Mouse (Mus musculus) kidney, embryonic 16.5 days (tissue): ENCODE data around the gene Tctn1. TPM values are rescaled to one million over a fixed set of nuclear protein-coding genes. Genes with fewer than 3 reads are reported as not detected.

Source experiments
- ATAC-seq: fragments of 200-750 bp; cut with Nextera tagmentation; 2 replicates; pipeline ENCODE4 v1.8.0; 2017; ENCODE audit warnings: moderate TSS enrichment; ENCODE audit not compliant: low FRiP score, low TSS enrichment
- H3K27ac ChIP-seq: fragments of 300-500 bp; sonication (generic); 2 replicates; pipeline ENCODE4 v1.5.1; 2014; ENCODE audit warnings: low read length
- H3K27me3 ChIP-seq: fragments of 300-500 bp; sonication (generic); 2 replicates; pipeline ENCODE4 v1.6.1; 2014; ENCODE audit warnings: low read length, control low read depth, mixed read lengths; ENCODE audit not compliant: insufficient read depth
- H3K36me3 ChIP-seq: fragments of 300-500 bp; sonication (generic); 2 replicates; pipeline ENCODE4 v1.6.1; 2014; ENCODE audit warnings: low read length, control low read depth, mixed read lengths; ENCODE audit not compliant: insufficient read depth
- H3K4me1 ChIP-seq: fragments of 300-500 bp; sonication (generic); 2 replicates; pipeline ENCODE4 v1.6.1; 2014; ENCODE audit warnings: low read length, control low read depth, mixed read lengths; ENCODE audit not compliant: insufficient read depth
- H3K4me2 ChIP-seq: fragments of 300-500 bp; sonication (generic); replicated peaks from 2 replicates; pipeline ENCODE4 v1.6.1; 2014; ENCODE audit warnings: low read depth, low read length
- H3K4me3 ChIP-seq: fragments of 300-500 bp; sonication (generic); 2 replicates; pipeline ENCODE4 v1.5.1; 2014; ENCODE audit warnings: mild to moderate bottlenecking, low read length
- H3K9ac ChIP-seq: fragments of 300-500 bp; sonication (generic); replicated peaks from 2 replicates; pipeline ENCODE4 v1.6.1; 2014; ENCODE audit warnings: low read length
- H3K9me3 ChIP-seq: fragments of 300-500 bp; sonication (generic); 2 replicates; pipeline ENCODE4 v1.6.1; 2016; ENCODE audit warnings: low read length, control low read depth
- WGBS: fragments of 180-500 bp; shearing (Covaris S2); extraction: QIAGEN DNeasy Blood & Tissue Kit; methylation state at CpG from one replicate; pipeline ENCODE4 v1.1.7; 2014; 5-methylcytosine and 5-hydroxymethylcytosine counted together
- polyA plus RNA-seq: library from polyadenylated mRNA; unstranded; fragments of >200 nt; fragmentation: Nextera tagmentation; extraction: Ambion mirVana; gene quantifications from 2 replicates; pipeline ENCODE4 v1.2.1, GENCODE M21; 2015

Gene Tctn1
- polyA plus RNA-seq, 1 experiment from 2014 or later: 7.9 TPM

GRCm38 (mm10) chr5:122200872-122201271 is 63.4 kb downstream of the Tctn1 start:
- H3K4me1 ChIP-seq: no peaks in the 10 kb centered on the region
- H3K27me3 ChIP-seq: no peaks in the 10 kb centered on the region
- no peak overlapping the region for H3K27ac ChIP-seq
- ATAC-seq: no peak
- no peak overlapping the region for H3K9ac ChIP-seq
- WGBS: 85% methylated on average over 4 of the region's 4 CpGs
- no peaks in the 10 kb centered on the region for H3K36me3 ChIP-seq
- H3K4me2 ChIP-seq: no peak overlapping the region
- no peaks in the 10 kb centered on the region for H3K9me3 ChIP-seq
- H3K4me3 ChIP-seq: no peak overlapping the region

GRCm38 (mm10) chr5:122192347-122192746 is 71.9 kb downstream of the Tctn1 start:
- Histone ChIP-seq H3K36me3 (no peaks in the 10 kb centered on the region), H3K4me2 (no peak overlapping the region), H3K27ac (no peak overlapping the region; the same call in 1 of the 2 replicates), H3K27me3 (no peaks in the 10 kb centered on the region), H3K4me1 (no peaks in the 10 kb centered on the region), H3K9me3 (no peaks in the 10 kb centered on the region), H3K4me3 (no peak overlapping the region), H3K9ac (no peak overlapping the region)
- WGBS: 50% methylated on average over 3 of the region's 4 CpGs
- no peak for ATAC-seq

- Histone ChIP-seq H3K9me3 (no peaks in the 10 kb centered on the region), H3K36me3 (no peaks in the 10 kb centered on the region), H3K4me1 (no peaks in the 10 kb centered on the region), H3K27ac (peak overlapping the region; percentile 11; the same call in 1 of the 2 replicates), H3K4me2 (no peak overlapping the region), H3K27me3 (no peaks in the 10 kb centered on the region), H3K9ac (no peak overlapping the region), H3K4me3 (no peak overlapping the region)
- peak; percentile 61 for ATAC-seq
- WGBS: 47% methylated on average over 12 of the region's 12 CpGs
Measured at GRCm38 (mm10) chr5:122191269-122192063, 72.8 kb downstream of the Tctn1 start.

- Histone ChIP-seq H3K9me3 (no peaks in the 10 kb centered on the region), H3K9ac (no peak overlapping the region), H3K4me3 (no peak overlapping the region), H3K27ac (no peak overlapping the region), H3K36me3 (no peaks in the 10 kb centered on the region), H3K4me1 (no peaks in the 10 kb centered on the region), H3K27me3 (no peaks in the 10 kb centered on the region), H3K4me2 (no peak overlapping the region)
- no peak for ATAC-seq
- WGBS: 63% methylated on average over 7 of the region's 7 CpGs
Measured at GRCm38 (mm10) chr5:122190465-122190864, 73.8 kb downstream of the Tctn1 start.

GRCm38 (mm10) chr5:122189115-122189514 is 75.1 kb downstream of the Tctn1 start:
- no peaks in the 10 kb centered on the region for H3K4me1 ChIP-seq
- no peak for ATAC-seq
- H3K36me3 ChIP-seq: no peaks in the 10 kb centered on the region
- H3K9me3 ChIP-seq: no peaks in the 10 kb centered on the region
- H3K27me3 ChIP-seq: no peaks in the 10 kb centered on the region
- H3K4me3 ChIP-seq: no peak overlapping the region
- WGBS: 42% methylated on average over 3 of the region's 3 CpGs
- H3K9ac ChIP-seq: no peak overlapping the region
- no peak overlapping the region for H3K4me2 ChIP-seq
- no peak overlapping the region for H3K27ac ChIP-seq

Other genes starting within 250 kb of the Tctn1 start
- gene Cux2, start 214.4 kb downstream of the Tctn1 start, polyA plus RNA-seq: 9.0 and 9.9 TPM in 2 replicates
- gene Myl2, start 163.5 kb downstream of the Tctn1 start, polyA plus RNA-seq: 1.7 and 2.3 TPM in 2 replicates
- gene Ccdc63, start 123.6 kb downstream of the Tctn1 start, polyA plus RNA-seq: 0.15 TPM in 1 of 2 replicates, not detected in the other
- 269 and 277 TPM in 2 replicates for gene Ppp1cc, start 106.2 kb downstream of the Tctn1 start, polyA plus RNA-seq
- 14.5 and 14.6 TPM in 2 replicates for gene Hvcn1, start 57.7 kb downstream of the Tctn1 start, polyA plus RNA-seq
- gene Pptc7, start 19.9 kb upstream of the Tctn1 start, polyA plus RNA-seq: 8.6 TPM in 2 replicates
- gene Rad9b, start 89.8 kb upstream of the Tctn1 start, polyA plus RNA-seq: 11.1 and 13.8 TPM in 2 replicates
- 220 and 234 TPM in 2 replicates for gene Vps29, start 89.9 kb upstream of the Tctn1 start, polyA plus RNA-seq
- gene Gpn3, start 107.4 kb upstream of the Tctn1 start, polyA plus RNA-seq: 72.8 and 78.0 TPM in 2 replicates
- gene Fam216a, start 107.9 kb upstream of the Tctn1 start, polyA plus RNA-seq: 60.1 and 66.0 TPM in 2 replicates
- gene Arpc3, start 127.4 kb upstream of the Tctn1 start, polyA plus RNA-seq: 140 and 154 TPM in 2 replicates
- 56.5 and 56.8 TPM in 2 replicates for gene Anapc7, start 157.2 kb upstream of the Tctn1 start, polyA plus RNA-seq
- gene Atp2a2, start 237.8 kb upstream of the Tctn1 start, polyA plus RNA-seq: 33.6 and 35.0 TPM in 2 replicates